Mouse (Mus musculus) liver, embryonic 14.5 days (tissue): Measurements from ENCODE around the gene Ccdc85b.

Experiments
- CTCF ChIP-seq: IDR thresholded peaks from 2 replicates; pipeline ENCODE4 v1.5.1; 2016; ENCODE audit warnings: antibody characterized with exemption, low read depth, control low read depth
- EP300 ChIP-seq: IDR thresholded peaks from 2 replicates; pipeline ENCODE4 v1.6.1; 2016; ENCODE audit warnings: antibody characterized with exemption, low read depth

DNA sequence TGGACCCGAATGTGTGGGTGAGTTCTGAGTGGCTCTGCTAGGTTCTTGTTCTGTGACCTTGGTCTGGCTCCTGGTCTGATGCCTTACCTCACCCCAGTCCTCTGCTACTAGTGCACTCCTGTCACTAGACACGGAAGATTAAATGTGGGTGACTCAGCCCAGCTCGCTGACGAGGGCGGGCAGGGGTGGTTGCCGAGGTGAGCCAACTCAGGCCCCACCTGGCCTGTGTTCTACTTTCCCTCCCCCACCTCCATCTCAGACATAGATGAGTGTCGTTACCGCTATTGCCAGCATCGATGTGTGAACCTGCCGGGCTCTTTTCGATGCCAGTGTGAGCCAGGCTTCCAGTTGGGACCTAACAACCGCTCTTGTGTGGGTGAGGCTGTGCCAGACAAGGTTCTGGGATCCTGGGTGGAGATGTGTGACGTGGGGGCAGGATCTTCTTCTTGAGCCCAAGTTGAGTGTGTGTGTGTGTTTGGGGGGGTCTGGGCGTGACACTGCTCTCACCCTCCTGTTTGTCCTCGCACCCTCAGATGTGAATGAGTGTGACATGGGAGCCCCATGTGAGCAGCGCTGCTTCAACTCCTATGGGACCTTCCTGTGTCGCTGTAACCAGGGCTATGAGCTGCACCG lies 20.1 kb upstream of the Ccdc85b start:
- no peak for TF ChIP-seq EP300
- no peak for TF ChIP-seq CTCF
